Mouse (Mus musculus): ENCODE results near the gene Notch1.

- TF ChIP-seq CTCF (IDR thresholded peaks at IDR 0.05; ENCODE audit: low read depth), result no peak
- TF ChIP-seq EP300 (IDR thresholded peaks at IDR 0.05; ENCODE audit: low read depth), result no peak
These were observed 69.0 kb downstream of the Notch1 start for GRCm38 (mm10) chr2:26447451-26447850.

Measured in liver, embryonic 14.5 days (tissue).